Mouse (Mus musculus): Measurements from ENCODE around the gene Rab29. TPM values are rescaled to one million over a fixed set of nuclear protein-coding genes. Genes with fewer than 3 reads are reported as not detected.

Gene Rab29
- total and polyA plus RNA-seq, 3 experiments, result 23.5 to 26.3 TPM; not detected in 1

- no peak for TF ChIP-seq MAX (IDR thresholded peaks at IDR 0.05; ENCODE audit: low read length)
- no peak for TF ChIP-seq SMC3 (IDR thresholded peaks at IDR 0.05; ENCODE audit: low read depth, low read length)
- TF ChIP-seq RCOR1 (IDR thresholded peaks at IDR 0.05; ENCODE audit: low read depth, low read length), result no peak
- no peak for TF ChIP-seq ZKSCAN1 (IDR thresholded peaks at IDR 0.05; ENCODE audit: low read depth, low read length)
- no peak for TF ChIP-seq TBP (IDR thresholded peaks at IDR 0.05; ENCODE audit: low read depth, low read length)
- no peak for TF ChIP-seq MEF2A (IDR thresholded peaks at IDR 0.05; ENCODE audit: extremely low read depth, insufficient replicate concordance, low read depth, low read length, poor library complexity, severe bottlenecking)
- TF ChIP-seq ZNF384 (IDR thresholded peaks at IDR 0.05; ENCODE audit: low read depth, low read length), result no peak
- TF ChIP-seq ZC3H11A (IDR thresholded peaks at IDR 0.05; ENCODE audit: low read depth, low read length), result no peak
- TF ChIP-seq GATA1 (IDR thresholded peaks at IDR 0.05; ENCODE audit: low read depth, low read length), result no peak
- TF ChIP-seq SIN3A (IDR thresholded peaks at IDR 0.05; ENCODE audit: low read length), result no peak
- no peak for TF ChIP-seq NRF1 (IDR thresholded peaks at IDR 0.05; ENCODE audit: insufficient read depth, low read depth, low read length, poor library complexity, severe bottlenecking)
- no peak for TF ChIP-seq USF1 (IDR thresholded peaks at IDR 0.05; ENCODE audit: low read depth, low read length)
- TF ChIP-seq POLR2A (IDR thresholded peaks at IDR 0.05; ENCODE audit: control insufficient read depth in 1 of 2, insufficient read depth in 1 of 2, low read depth in 1 of 2, low read length in 2 of 2, poor library complexity in 1 of 2), result no peak
- TF ChIP-seq NELFE (IDR thresholded peaks at IDR 0.05; ENCODE audit: low read depth, low read length), result no peak
- Histone ChIP-seq H3K4me1 (ENCODE audit: control insufficient read depth in 1 of 2, insufficient read depth in 2 of 2, low read length in 2 of 2) (peaks cover 4 to 5% of the 10 kb centered on the region in 2 experiments; a peak in 2 of 4 replicates), H3K79me2 (ENCODE audit: control insufficient read depth, insufficient read depth, low read length, poor library complexity) (no peaks in the 10 kb centered on the region; the same call in 1 of the 2 replicates), H3K27me3 (ENCODE audit: control insufficient read depth in 1 of 2, insufficient read depth in 2 of 2, low read length in 2 of 2) (peaks cover 20 to 31% of the 10 kb centered on the region in 2 experiments), H3K9me3 (replicated peaks; ENCODE audit: insufficient read depth, low read length) (no peaks in the 10 kb centered on the region), H3K36me3 (ENCODE audit: control insufficient read depth in 1 of 2, insufficient read depth in 2 of 2, low read length in 2 of 2) (peaks cover 0 to 3% of the 10 kb centered on the region in 2 experiments; a peak in 1 of 4 replicates), H3K27ac (ENCODE audit: control insufficient read depth, low read depth, low read length) (no peak overlapping the region), H3K9ac (ENCODE audit: control insufficient read depth, low read depth, low read length, poor library complexity, severe bottlenecking) (no peak overlapping the region), H3K4me3 (ENCODE audit: control insufficient read depth in 1 of 2, insufficient read depth in 1 of 2, low read depth in 2 of 2, low read length in 2 of 2) (no peak overlapping the region)
- DNase-seq (ENCODE audit: low read depth, low spot score), result no peak
These were observed 44.0 kb upstream of the Rab29 start for GRCm38 (mm10) chr1:131822856-131823492.

- no peak for DNase-seq (ENCODE audit: low read depth, low spot score)
- H3K27ac ChIP-seq (ENCODE audit: control insufficient read depth, low read depth, low read length), result no peak overlapping the region
- no peak overlapping the region for H3K4me3 ChIP-seq (ENCODE audit: control insufficient read depth in 1 of 2, insufficient read depth in 1 of 2, low read depth in 2 of 2, low read length in 2 of 2)
- peaks cover 1% of the 10 kb centered on the region; the same call in 1 of the 2 replicates for H3K79me2 ChIP-seq (ENCODE audit: control insufficient read depth, insufficient read depth, low read length, poor library complexity)
- peaks cover 4 to 5% of the 10 kb centered on the region in 2 experiments; a peak in 2 of 4 replicates for H3K4me1 ChIP-seq (ENCODE audit: control insufficient read depth in 1 of 2, insufficient read depth in 2 of 2, low read length in 2 of 2)
- peaks cover 0 to 3% of the 10 kb centered on the region in 2 experiments; a peak in 1 of 4 replicates for H3K36me3 ChIP-seq (ENCODE audit: control insufficient read depth in 1 of 2, insufficient read depth in 2 of 2, low read length in 2 of 2)
- no peak overlapping the region for H3K9ac ChIP-seq (ENCODE audit: control insufficient read depth, low read depth, low read length, poor library complexity, severe bottlenecking)
- no peak for TF ChIP-seq POLR2AphosphoS2 (IDR thresholded peaks at IDR 0.05; ENCODE audit: low read length)
- TF ChIP-seq ELF1 (IDR thresholded peaks at IDR 0.05; ENCODE audit: low read depth, low read length), result no peak
- no peak for TF ChIP-seq MYC (IDR thresholded peaks at IDR 0.05; ENCODE audit: low read depth, low read length)
- TF ChIP-seq SMC3 (IDR thresholded peaks at IDR 0.05; ENCODE audit: low read depth, low read length), result no peak
- no peak for TF ChIP-seq ZMIZ1 (IDR thresholded peaks at IDR 0.05; ENCODE audit: low read depth, low read length)
- no peaks in the 10 kb centered on the region for H3K9me3 ChIP-seq (replicated peaks; ENCODE audit: insufficient read depth, low read length)
- peaks cover 18 to 25% of the 10 kb centered on the region in 2 experiments for H3K27me3 ChIP-seq (ENCODE audit: control insufficient read depth in 1 of 2, insufficient read depth in 2 of 2, low read length in 2 of 2)
These were observed 43.5 kb upstream of the Rab29 start for GRCm38 (mm10) chr1:131823563-131823962.
